Mouse (Mus musculus) hindbrain, embryonic 13.5 days (tissue): ENCODE data around the gene St7l. TPM values are rescaled to one million over a fixed set of nuclear protein-coding genes. Genes with fewer than 3 reads are reported as not detected.

Experiments
- polyA plus RNA-seq: library from polyadenylated mRNA; unstranded; fragments of >200 nt; fragmentation: Nextera tagmentation; extraction: Ambion mirVana; gene quantifications from 2 replicates; pipeline ENCODE4 v1.2.1, GENCODE M21; 2015

The St7l gene
- polyA plus RNA-seq, 1 experiment from 2014 or later: 41.9 TPM

Other genes with a start within 250 kb of the St7l start
- 8.3 and 8.4 TPM in 2 replicates for gene Slc16a1, start 225.3 kb upstream of the St7l start, polyA plus RNA-seq
- gene Ppm1j, start 82.9 kb upstream of the St7l start, polyA plus RNA-seq: 0.57 and 0.92 TPM in 2 replicates
- 0.04 and 0.06 TPM in 2 replicates for gene Fam19a3, start 82.2 kb upstream of the St7l start, polyA plus RNA-seq
- 55.4 and 61.7 TPM in 2 replicates for gene Rhoc, start 75.6 kb upstream of the St7l start, polyA plus RNA-seq
- gene Mov10, start 45.4 kb upstream of the St7l start, polyA plus RNA-seq: 10.2 and 14.5 TPM in 2 replicates
- gene Capza1, start 500 bp downstream of the St7l start, polyA plus RNA-seq: 180 and 182 TPM in 2 replicates
- gene Wnt2b, start 97.9 kb downstream of the St7l start, polyA plus RNA-seq: 0.63 and 0.75 TPM in 2 replicates
- 62.9 and 66.5 TPM in 2 replicates for gene Cttnbp2nl, start 189.1 kb downstream of the St7l start, polyA plus RNA-seq
- not detected in 2 replicates for gene 4930564D02Rik, start 202.8 kb downstream of the St7l start, polyA plus RNA-seq